Mouse (Mus musculus) stomach, postnatal 0 days (tissue): Measurements from ENCODE around the gene Gulp1.

Experiments used
- CTCF ChIP-seq: IDR thresholded peaks from 2 replicates; pipeline ENCODE4 v1.5.1; 2016; ENCODE audit warnings: antibody characterized with exemption, low read depth, mild to moderate bottlenecking, moderate library complexity
- EP300 ChIP-seq: optimal IDR thresholded peaks from 2 replicates; pipeline ENCODE3; 2016; ENCODE audit warnings: antibody characterized with exemption

DNA sequence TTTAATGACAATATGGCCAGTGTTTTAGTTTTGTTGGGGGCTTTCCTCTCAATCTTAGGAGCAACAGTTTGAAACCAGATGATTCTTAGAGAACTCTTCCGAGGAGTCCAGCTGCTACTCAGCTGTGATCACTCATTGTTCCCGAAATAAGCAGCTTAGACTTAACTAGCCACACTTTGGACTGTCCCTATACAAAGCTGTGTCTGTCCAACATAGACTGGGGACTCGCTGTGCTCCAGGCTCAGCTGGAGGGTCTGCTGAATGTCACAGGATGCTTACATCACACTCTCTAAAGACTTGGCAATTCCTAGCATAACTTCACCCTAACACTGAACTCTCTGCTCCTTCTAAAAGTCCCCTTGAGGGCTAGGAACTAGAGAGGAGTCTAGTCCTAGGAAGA lies 40.4 kb downstream of the Gulp1 start:
- TF ChIP-seq CTCF, result no peak
- TF ChIP-seq EP300, result no peak
